10 mouse cellular contexts compared by ENCODE assay signal in the genomic region with DNA sequence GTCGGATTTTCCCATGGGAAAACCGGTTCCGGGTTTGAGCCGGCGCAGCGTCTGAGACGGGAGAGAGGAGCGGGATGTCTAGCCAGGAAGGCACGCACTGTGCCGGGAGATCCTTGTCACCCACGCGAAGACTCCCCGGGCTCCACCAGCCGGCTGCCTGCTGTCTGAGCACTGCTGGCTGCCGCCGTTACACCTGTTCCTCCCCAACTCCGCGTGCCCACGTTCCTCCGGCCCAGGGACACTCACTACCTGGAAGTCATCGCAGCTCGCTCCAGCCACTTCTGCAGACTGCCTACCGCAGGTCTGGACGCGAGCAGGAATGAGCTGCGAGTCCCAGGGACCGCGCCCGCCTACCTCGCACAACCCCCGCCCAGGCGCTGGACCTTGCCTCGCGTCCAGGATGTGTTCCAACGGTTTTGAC. TPM values are rescaled to one million over a fixed set of nuclear protein-coding genes. Genes with fewer than 3 reads are reported as not detected.
DNase-seq lines count a peak whose midpoint lies in the region; ATAC-seq lines count a peak whose summit lies in the region.
"Had no signal": no experiment of that assay in that cellular context is flagged by ENCODE, and none has a peak within 500 bp of the region (broad histone marks: within the 10 kb centered on the region; RNA-seq: fewer than 3 reads in every experiment).

B4galnt2 (minus strand) TSS at position 321 of the 421 bp plus-strand sequence.

- H3K36me3 ChIP-seq in forebrain, embryonic 15.5 days = no peaks in the 10 kb centered on the region
- H3K36me3 ChIP-seq in midbrain, embryonic 13.5 days = no peaks in the 10 kb centered on the region

- WGBS in forebrain, embryonic 15.5 days = under 1% methylated on average over 35 of the region's 35 CpGs
- 1% methylated on average over 35 of the region's 35 CpGs for WGBS in midbrain, embryonic 13.5 days

- DNase-seq in layer of hippocampus, adult 11-12 months (ENCODE audit: low spot score) = peak; percentile 4
- DNase-seq in layer of hippocampus, adult 9-11 months = no peak
- DNase-seq in R1 (ENCODE audit: low read depth, low spot score) = peak; percentile 57
- peak; percentile 38 for DNase-seq in kidney, postnatal 14 days
- DNase-seq in spleen, adult 18-20 months = no peak
- DNase-seq in gastrocnemius, adult 8-10 months (ENCODE audit: low spot score in 2 of 2) = no peak

- H3K27ac ChIP-seq in forebrain, embryonic 15.5 days (replicated peaks) = no peak within 1 kb of the TSS
- H3K27ac ChIP-seq in midbrain, embryonic 13.5 days = no peak within 1 kb of the TSS

- no peaks in the 10 kb centered on the region for H3K9me3 ChIP-seq in forebrain, embryonic 15.5 days
- H3K9me3 ChIP-seq in midbrain, embryonic 13.5 days = no peaks in the 10 kb centered on the region

- H3K4me2 ChIP-seq in forebrain, embryonic 15.5 days (replicated peaks) = peak within 1 kb of the TSS; percentile 29
- peak within 1 kb of the TSS; percentile 42 for H3K4me2 ChIP-seq in midbrain, embryonic 13.5 days (replicated peaks)

- H3K4me1 ChIP-seq in forebrain, embryonic 15.5 days = peaks cover 19% of the 10 kb centered on the region
- peaks cover 20% of the 10 kb centered on the region for H3K4me1 ChIP-seq in midbrain, embryonic 13.5 days (replicated peaks)

- H3K27me3 ChIP-seq in forebrain, embryonic 15.5 days = peaks cover 68% of the 10 kb centered on the region
- peaks cover 92% of the 10 kb centered on the region for H3K27me3 ChIP-seq in midbrain, embryonic 13.5 days

- H3K9ac ChIP-seq in forebrain, embryonic 15.5 days (replicated peaks) = no peak within 1 kb of the TSS
- H3K9ac ChIP-seq in midbrain, embryonic 13.5 days (replicated peaks) = no peak within 1 kb of the TSS

- no peak for ATAC-seq in forebrain, embryonic 15.5 days (replicated peaks)
- no peak for ATAC-seq in midbrain, embryonic 13.5 days

- peak within 1 kb of the TSS; percentile 2 for H3K4me3 ChIP-seq in forebrain, embryonic 15.5 days
- H3K4me3 ChIP-seq in midbrain, embryonic 13.5 days (replicated peaks) = peak within 1 kb of the TSS; percentile 24

RNA-seq across cellular contexts. Expression of gene B4galnt2, which starts in this region (rescaled TPM):
- not detected in 2 replicates for polyA plus RNA-seq in forebrain, embryonic 15.5 days (2015; fragmentation: Nextera tagmentation; extraction: Ambion mirVana)
- not detected in 2 replicates for polyA plus RNA-seq in midbrain, embryonic 13.5 days (2015; fragmentation: Nextera tagmentation; extraction: Ambion mirVana)
- not detected for total RNA-seq in gastrocnemius, adult 8-10 months (2022)
- total RNA-seq: adrenal gland, postnatal 36 days; layer of hippocampus, postnatal 14 days had no signal

Comparison
In these comparisons a context has a peak if more than half of its experiments do, and no peak if none do; other contexts are left out.
1. DNase-seq: peak in layer of hippocampus, adult 11-12 months (single experiment), R1 (single experiment) and kidney, postnatal 14 days (single experiment); none in layer of hippocampus, adult 9-11 months (single experiment), spleen, adult 18-20 months (0 of 2) and gastrocnemius, adult 8-10 months (0 of 2).